ENCODE assay signal across 11 mouse cellular contexts in the genomic region with DNA sequence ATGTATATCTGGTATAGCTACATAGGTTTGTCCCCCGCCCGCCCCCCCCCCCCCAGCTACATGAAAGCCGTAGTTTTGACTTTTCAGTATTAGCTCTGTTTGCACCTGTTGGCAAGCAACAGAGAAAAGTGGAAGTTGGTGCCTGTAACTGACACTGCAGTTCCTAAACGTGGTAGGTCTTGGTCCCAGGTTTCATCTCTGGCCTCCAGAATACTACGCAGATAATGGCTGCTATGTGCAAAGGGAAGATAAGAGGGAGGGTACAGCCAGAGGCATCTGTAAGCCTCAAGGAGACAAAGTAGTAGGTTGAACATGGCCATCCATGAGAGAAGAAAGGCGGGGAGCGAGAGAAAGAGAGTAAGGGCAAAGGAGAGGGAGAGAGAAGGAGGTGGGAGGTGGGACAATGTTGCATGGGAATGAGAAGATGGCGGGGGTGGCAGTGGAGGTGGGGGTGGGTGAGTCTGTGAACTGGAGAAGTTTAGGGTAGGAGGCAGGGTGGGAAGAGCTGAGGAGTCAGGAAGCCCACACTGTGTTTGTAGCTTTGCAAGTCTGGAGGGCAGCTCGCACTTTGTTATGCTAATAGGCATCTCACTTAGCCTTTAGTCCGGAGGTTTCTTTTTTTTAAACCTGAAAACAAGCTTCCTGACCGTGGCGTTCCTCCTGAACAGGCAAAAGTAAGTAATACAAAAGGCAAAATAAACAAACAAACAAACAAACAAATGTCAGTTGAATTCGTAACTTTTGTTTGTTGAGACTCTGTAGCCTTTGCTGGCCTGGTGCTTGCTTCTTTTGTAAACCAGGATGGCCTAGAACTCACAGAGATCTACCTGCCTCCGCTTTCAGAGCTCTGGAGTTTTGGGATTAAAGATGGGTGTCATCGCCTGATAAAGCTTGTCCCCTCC. TPM values are rescaled to one million over a fixed set of nuclear protein-coding genes. Genes with fewer than 3 reads are reported as not detected.
DNase-seq lines count a peak whose midpoint lies in the region; ATAC-seq and TF ChIP-seq lines count a peak whose summit lies in the region.
"Had no signal": no experiment of that assay in that cellular context is flagged by ENCODE, and none has a peak within 500 bp of the region (broad histone marks: within the 10 kb centered on the region; RNA-seq: fewer than 3 reads in every experiment).

A gene (plus strand): TSS at position 638 of the 902 bp plus-strand sequence.

- ATAC-seq in hindbrain, embryonic 14.5 days (ENCODE audit: low FRiP score), result no peak
- peak; percentile 89 for ATAC-seq in liver, postnatal 0 days

- no peak within 1 kb of the TSS for H3K4me2 ChIP-seq in hindbrain, embryonic 14.5 days (replicated peaks)
- H3K4me2 ChIP-seq in liver, postnatal 0 days (ENCODE audit: low read depth, low read length), result peak within 1 kb of the TSS; percentile 66
- H3K4me2 ChIP-seq: kidney, embryonic 15.5 days had no signal

- TF ChIP-seq CTCF in cerebellum, adult 2 months (IDR thresholded peaks at IDR 0.05; ENCODE audit: borderline replicate concordance, insufficient read depth, low read depth, low read length), result no peak
- no peak for TF ChIP-seq CTCF in liver, postnatal 0 days (IDR thresholded peaks at IDR 0.05; ENCODE audit: low read depth)

- TF ChIP-seq POLR2A in cerebellum, adult 2 months (IDR thresholded peaks at IDR 0.05; ENCODE audit: borderline replicate concordance, insufficient read depth, low read length), result no peak

- DNase-seq in cerebellum, adult 2 months, result no peak
- no peak for DNase-seq in cerebellum, adult 18-20 months
- peak; percentile 92 for DNase-seq in ZHBTc4 (ENCODE audit: low read depth, low spot score)
- DNase-seq in hindbrain, embryonic 14.5 days (ENCODE audit: low spot score), result no peak
- DNase-seq in liver, postnatal 0 days, result peak; percentile 22
- DNase-seq in limb, embryonic 10.5 days (ENCODE audit: low spot score), result no peak
- DNase-seq in spleen, postnatal 10 days (ENCODE audit: low spot score in 2 of 2), result no peak
- no peak for DNase-seq in ovary, postnatal 36 days (ENCODE audit: low spot score)
- DNase-seq: spleen, adult 18-20 months had no signal

- peaks cover 6% of the 10 kb centered on the region; the same call in 1 of the 2 replicates for H3K27me3 ChIP-seq in cerebellum, adult 2 months (ENCODE audit: control insufficient read depth, insufficient read depth, low read length)
- H3K27me3 ChIP-seq in hindbrain, embryonic 14.5 days (ENCODE audit: control insufficient read depth, insufficient read depth, low read length), result peaks cover 9% of the 10 kb centered on the region; the same call in 1 of the 2 replicates
- H3K27me3 ChIP-seq in liver, postnatal 0 days (ENCODE audit: insufficient read depth, low read length), result peaks cover 19% of the 10 kb centered on the region
- peaks cover 37% of the 10 kb centered on the region for H3K27me3 ChIP-seq in limb, embryonic 10.5 days (ENCODE audit: low read depth, poor library complexity, severe bottlenecking)

- H3K9ac ChIP-seq in hindbrain, embryonic 14.5 days, result no peak within 1 kb of the TSS
- H3K9ac ChIP-seq in liver, postnatal 0 days (replicated peaks), result 0 out of 2 replicates have a peak within 1 kb of the TSS, but pooled peaks have one; percentile 16
- H3K9ac ChIP-seq: kidney, embryonic 15.5 days had no signal

- no peak within 1 kb of the TSS for H3K4me3 ChIP-seq in cerebellum, adult 2 months (replicated peaks; ENCODE audit: insufficient read depth, low read depth, low read length)
- no peak within 1 kb of the TSS for H3K4me3 ChIP-seq in hindbrain, embryonic 14.5 days (replicated peaks; ENCODE audit: low read length)
- peak within 1 kb of the TSS; percentile 40 for H3K4me3 ChIP-seq in liver, postnatal 0 days (ENCODE audit: low read depth, low read length)
- no peak within 1 kb of the TSS for H3K4me3 ChIP-seq in limb, embryonic 10.5 days
- H3K4me3 ChIP-seq: kidney, embryonic 15.5 days; megakaryocyte, embryonic 14.5 days had no signal

- TF ChIP-seq EP300 in liver, postnatal 0 days (IDR thresholded peaks at IDR 0.05; ENCODE audit: low read depth), result peak; percentile 96

- no peaks in the 10 kb centered on the region for H3K9me3 ChIP-seq in hindbrain, embryonic 14.5 days (ENCODE audit: control insufficient read depth, low read length)
- H3K9me3 ChIP-seq in liver, postnatal 0 days (ENCODE audit: low read length), result no peaks in the 10 kb centered on the region
- H3K9me3 ChIP-seq in limb, embryonic 10.5 days (replicated peaks), result no peaks in the 10 kb centered on the region

- no peaks in the 10 kb centered on the region; the same call in none of the 2 replicates for H3K4me1 ChIP-seq in cerebellum, adult 2 months (ENCODE audit: control insufficient read depth, insufficient read depth, low read length)
- H3K4me1 ChIP-seq in hindbrain, embryonic 14.5 days (replicated peaks; ENCODE audit: control insufficient read depth, insufficient read depth, low read length), result no peaks in the 10 kb centered on the region
- peaks cover 20% of the 10 kb centered on the region for H3K4me1 ChIP-seq in liver, postnatal 0 days (ENCODE audit: insufficient read depth)
- peaks cover 24% of the 10 kb centered on the region for H3K4me1 ChIP-seq in limb, embryonic 10.5 days

- no peak within 1 kb of the TSS for H3K27ac ChIP-seq in cerebellum, adult 2 months (ENCODE audit: insufficient read depth, low read length)
- H3K27ac ChIP-seq in hindbrain, embryonic 14.5 days, result no peak within 1 kb of the TSS
- H3K27ac ChIP-seq in liver, postnatal 0 days (ENCODE audit: low read depth), result 0 out of 2 replicates have a peak within 1 kb of the TSS, but pooled peaks have one; percentile 30
- H3K27ac ChIP-seq in limb, embryonic 10.5 days, result no peak within 1 kb of the TSS
- H3K27ac ChIP-seq: kidney, embryonic 15.5 days had no signal

- no peaks in the 10 kb centered on the region for H3K36me3 ChIP-seq in hindbrain, embryonic 14.5 days (replicated peaks; ENCODE audit: control insufficient read depth, insufficient read depth)
- no peaks in the 10 kb centered on the region for H3K36me3 ChIP-seq in liver, postnatal 0 days (replicated peaks; ENCODE audit: insufficient read depth, low read length)
- H3K36me3 ChIP-seq in limb, embryonic 10.5 days, result no peaks in the 10 kb centered on the region
- H3K36me3 ChIP-seq: kidney, embryonic 15.5 days had no signal

- 59% methylated on average over 15 of the region's 15 CpGs for WGBS in cerebellum, adult 2 months
- WGBS in hindbrain, embryonic 14.5 days, result 33% methylated on average over 15 of the region's 15 CpGs
- WGBS in liver, postnatal 0 days (ENCODE audit: insufficient replicate concordance), result 51% methylated on average over 15 of the region's 15 CpGs
- WGBS in limb, embryonic 10.5 days, result 46% methylated on average over 15 of the region's 15 CpGs

RNA-seq across cellular contexts. Expression of the gene that starts here (rescaled TPM):
- polyA plus RNA-seq in cerebellum, adult 2 months (2012; rRNA removed), result 11.0 and 11.9 TPM in 2 replicates
- 38.3 and 46.3 TPM in 2 replicates for polyA plus RNA-seq in hindbrain, embryonic 14.5 days (2014; fragmentation: Nextera tagmentation; extraction: Ambion mirVana)
- 0.27 and 0.37 TPM in 2 replicates for polyA plus RNA-seq in liver, postnatal 0 days (2015; fragmentation: Nextera tagmentation; extraction: Ambion mirVana)
- polyA plus RNA-seq in limb, embryonic 10.5 days (2016; fragmentation: Nextera tagmentation; extraction: Ambion mirVana), result 7.5 and 7.8 TPM in 2 replicates

Comparison
In these comparisons a context has a peak if more than half of its experiments do, and no peak if none do; other contexts are left out.
1. Peak in DNase-seq, ATAC-seq, H3K4me3 ChIP-seq, H3K27ac ChIP-seq, H3K9ac ChIP-seq and H3K4me2 ChIP-seq in liver, postnatal 0 days; RNA of the gene not detected or under 1 TPM.